Mouse (Mus musculus): Measurements from ENCODE around the gene Atg3.

Atg3 gene

DNA sequence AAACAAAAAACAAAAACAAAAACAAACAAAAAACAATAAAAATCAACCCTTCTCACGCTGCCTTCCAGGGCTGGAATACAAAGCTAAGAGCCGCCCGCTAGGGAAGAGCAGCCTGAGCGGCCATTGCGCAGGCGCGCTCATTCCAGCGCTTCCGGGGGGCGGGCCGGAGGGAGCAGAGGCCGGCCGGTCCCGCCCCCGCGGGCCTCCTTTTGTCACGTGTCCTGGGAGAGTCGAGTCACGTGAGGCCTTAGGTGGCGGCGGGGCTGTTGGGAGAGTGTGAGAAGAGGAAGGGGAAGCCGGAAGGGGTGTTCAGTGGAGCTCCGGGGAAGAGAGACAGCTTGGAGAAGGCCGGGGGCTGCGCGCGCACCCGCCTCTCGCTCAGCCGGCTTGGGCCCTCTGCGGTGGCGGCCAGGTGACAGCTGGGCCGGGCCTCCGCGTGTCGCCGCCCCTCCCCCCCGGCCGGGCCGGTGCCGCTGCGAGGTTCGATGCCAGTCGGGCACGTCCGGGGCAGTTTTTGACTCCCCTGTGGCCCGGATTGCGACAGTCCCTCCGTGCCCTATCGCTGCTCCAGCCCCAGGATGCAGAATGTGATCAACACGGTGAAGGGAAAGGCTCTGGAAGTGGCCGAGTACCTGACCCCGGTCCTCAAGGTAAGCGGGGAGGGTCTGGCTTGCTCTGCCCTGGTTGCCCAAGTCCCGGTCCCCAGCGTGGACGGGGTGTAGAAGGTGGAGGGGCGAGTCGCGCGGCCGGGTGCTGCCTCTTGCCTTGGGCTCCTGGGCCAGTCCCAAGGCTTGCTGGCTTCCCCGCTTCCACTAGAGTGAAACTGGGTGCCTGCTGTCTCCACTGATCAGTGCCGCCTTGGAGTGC, at the start of gene Atg3, which contains the start of gene Slc35a5:
Gene Atg3, plus strand, starts transcription at position 264 of the 867 bp plus-strand sequence.
Gene Slc35a5, minus strand, starts transcription at position 185 of the 867 bp plus-strand sequence.
- CTCF ChIA-PET: no interaction called here

DNA sequence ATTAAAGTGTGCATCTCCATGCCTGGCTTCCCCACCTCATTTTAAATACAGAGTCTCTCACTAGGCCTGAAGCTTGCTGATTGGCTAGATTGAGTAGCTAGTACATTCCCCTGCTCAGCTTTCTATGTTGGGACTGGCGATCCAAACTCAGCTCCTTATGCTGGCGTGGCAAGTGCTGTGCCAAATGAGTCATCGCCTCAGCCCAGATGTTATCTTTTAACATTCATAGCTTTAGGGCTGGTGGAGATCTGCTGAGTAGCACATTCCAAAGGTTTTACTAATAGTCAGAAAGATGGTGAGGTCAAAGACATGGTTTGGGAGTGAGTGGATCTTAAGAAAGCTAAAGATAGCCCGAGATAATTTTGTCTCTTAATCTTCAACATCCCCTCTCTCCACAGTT, 48.1 kb upstream of the Atg3 start:
- CTCF ChIA-PET: no interaction called here

DNA sequence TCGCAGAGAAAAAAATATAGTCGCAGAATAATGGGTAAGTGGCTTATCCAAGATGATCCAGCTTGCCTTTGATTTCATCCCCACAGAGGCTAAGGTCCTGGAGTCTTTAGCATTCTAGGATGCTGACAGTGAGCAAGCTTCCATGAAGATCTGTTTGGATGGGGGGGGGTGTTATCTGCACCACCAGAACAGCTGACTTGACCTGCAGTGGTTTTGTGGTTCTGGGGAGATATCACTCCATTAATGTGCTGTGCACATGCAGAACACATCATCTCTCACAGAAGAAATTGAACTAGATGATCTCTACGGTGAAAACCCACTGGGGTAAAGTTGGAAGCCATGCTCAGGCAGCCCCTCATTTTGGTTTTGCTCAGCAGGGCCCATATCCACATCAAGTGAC, 41.4 kb upstream of the Atg3 start:
- CTCF ChIA-PET: interaction anchor here (0.5 kb wide), 1 partner anchor 361 kb away, joined by 4 read pairs; no protein-coding TSS in a partner anchor

DNA sequence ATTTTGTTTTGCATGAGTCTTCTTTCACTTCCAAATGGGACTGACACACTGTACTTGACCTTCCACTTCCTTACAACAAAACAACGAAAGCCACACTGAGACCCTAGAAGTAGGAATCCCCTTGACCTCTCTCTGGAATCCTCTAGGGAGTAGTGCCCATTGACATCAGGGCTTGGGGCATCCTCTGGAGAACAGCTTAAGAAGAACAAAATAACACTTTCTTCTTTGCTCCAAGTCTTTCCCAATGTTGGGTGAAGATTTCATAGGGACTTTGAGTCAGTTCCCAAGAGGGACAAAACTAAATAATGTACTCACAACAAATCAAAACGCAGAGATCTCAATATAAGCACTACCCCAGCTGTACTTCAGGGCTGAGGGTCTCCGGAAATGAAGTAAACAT, 39.8 kb upstream of the Atg3 start:
- CTCF ChIA-PET: no interaction called here

DNA sequence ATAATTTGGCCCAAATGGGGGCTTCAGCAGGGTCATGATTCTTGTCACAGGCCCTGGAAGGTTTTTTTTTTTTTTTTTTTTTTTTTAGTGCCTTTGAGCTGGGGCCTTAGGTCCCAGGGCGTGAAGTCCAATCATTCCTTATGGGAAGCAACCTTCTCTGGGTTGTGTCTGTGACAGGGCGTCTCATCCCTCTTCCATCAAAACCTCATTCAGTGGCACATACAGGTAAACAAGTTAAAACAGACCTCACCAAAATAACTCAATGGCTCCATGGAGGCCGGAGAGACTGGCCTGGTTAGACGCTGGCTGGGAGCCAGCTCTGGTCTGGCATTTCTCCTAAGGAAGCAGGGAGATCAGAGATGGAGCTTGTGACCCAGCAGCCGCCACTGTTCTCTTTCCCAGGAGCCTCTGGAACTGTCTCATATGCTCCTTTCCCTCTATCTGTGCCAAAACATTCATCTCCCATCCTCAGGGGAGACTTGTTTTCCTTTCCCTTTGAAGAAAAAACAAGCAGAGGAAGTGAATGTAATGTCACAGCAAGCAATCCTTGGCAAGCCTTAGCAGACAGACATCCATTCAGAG, 37.6 kb upstream of the Atg3 start:
- CTCF ChIA-PET: interaction anchor here (0.6 kb wide), 1 partner anchor 20 kb away, joined by 6 read pairs; no protein-coding TSS in a partner anchor

DNA sequence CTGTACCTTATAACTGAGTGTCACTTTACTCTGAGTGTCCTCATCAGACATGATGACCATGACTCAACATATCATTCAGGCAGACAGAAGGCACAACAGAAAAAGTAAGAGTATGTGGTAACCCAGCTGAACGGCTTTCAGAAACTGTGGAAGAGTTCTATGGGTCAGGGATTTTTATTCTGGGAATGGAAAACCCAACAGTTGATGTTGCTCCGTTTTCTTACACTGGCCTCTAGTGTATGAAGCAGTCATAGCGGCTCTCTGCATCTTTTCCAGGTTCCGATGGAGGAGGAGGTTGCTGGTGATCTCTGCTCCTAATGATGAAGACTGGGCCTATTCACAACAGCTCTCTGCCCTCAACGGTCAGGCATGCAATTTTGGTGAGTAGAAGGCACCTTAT, 36.0 kb upstream of the Atg3 start:
- CTCF ChIA-PET: no interaction called here

DNA sequence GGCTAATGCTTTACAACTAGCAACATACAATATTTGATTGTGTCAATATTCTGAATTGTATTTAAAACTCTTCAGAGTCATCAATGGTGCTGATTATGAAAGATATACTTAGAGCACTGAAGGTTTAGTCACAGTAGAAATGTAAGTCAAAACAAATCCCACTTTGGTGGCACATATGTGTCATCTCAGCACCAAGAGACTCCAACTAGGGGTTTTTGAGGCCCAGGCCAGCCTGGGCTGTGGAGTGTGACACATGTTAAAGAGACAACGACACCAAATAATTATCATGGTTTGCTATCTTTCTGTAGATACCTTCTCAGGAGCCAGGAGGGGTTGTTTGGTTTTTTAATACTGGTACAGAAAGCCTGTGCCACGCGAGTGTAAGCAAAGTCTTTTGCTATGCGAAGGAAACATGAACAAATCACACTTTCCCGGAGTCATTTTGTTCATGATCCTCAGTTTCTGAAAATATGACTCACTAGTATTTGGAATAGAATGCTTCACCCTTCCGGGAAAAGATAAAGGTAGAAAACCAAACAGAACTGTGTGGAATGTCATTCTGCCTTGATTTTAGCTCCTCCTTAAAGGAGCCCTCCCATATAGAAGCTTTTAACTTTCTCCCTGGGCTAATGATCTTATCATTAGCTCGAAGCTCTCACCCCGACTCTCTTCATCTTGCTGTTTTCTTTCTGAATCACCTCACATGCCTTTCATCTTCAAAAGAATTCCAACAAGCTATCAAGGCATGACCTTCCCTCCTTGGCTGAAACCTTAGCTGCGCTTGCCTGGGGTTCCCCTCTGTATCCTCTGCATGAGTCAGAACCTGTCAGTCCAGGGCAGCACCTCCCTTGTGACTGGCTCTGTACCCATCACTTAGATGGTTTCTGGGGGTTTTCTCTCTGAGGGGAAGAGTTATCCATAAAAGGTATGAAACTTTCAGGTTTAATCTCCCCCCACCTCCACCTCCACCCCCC, 34.1 kb upstream of the Atg3 start:
- CTCF ChIA-PET: no interaction called here

DNA sequence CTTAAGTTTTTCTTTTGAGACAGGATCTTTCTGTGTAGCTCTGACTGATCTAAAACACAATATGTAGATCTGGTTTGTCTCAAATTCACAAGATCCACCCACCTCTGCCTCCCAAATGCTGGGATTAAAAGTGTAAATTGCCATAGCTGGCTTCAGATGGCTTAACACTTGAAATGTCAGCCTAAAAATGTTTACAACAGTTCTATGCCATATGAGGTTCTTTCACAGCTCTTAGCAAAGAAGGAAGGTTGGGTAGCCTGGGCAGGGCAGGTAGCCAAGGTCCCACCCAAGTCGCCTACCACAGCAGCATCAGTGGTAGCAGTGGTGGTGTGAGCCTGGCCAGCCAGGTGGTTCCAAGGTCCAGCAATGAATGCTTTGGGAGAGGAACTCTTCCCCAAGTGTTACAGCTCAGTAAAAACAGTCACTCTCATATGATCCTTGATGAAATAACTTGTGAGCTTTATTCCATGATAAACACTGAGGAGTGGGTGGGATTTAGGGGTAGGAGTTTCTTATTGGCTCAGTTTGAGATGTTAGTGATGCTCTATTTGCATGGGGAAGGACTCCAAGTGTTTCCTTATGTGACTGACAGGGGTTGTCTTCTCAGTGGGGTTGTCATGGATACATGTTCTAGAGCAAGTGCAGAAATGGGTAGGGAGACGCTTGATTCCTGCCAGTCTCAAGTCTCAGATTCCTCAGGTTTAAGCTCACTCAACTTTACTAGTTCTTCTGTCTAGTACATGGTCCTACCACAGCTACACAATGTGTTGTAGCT, 30.5 kb upstream of the Atg3 start:
- CTCF ChIA-PET: interaction anchor here (0.5 kb wide), 1 partner anchor 758 kb away, joined by 3 read pairs; no protein-coding TSS in a partner anchor

DNA sequence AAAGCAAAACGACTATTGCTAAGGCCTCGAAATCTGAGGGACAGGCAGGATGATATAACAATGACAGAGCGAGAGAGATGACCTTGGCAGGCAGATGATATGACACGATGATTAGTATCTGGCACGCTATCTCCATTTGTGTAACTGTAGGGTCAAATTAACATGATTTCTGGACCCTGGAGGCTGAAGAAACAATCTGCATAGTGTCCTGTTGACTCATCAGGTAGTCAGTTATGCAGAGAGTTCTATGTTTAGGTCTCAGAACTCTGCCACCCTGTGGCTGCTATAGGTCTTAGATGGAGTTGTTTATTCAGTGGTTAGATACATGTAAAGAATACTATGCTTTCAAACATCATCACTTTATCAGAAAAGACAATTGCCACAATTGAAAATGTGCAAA, 16.9 kb upstream of the Atg3 start:
- CTCF ChIA-PET: no interaction called here

DNA sequence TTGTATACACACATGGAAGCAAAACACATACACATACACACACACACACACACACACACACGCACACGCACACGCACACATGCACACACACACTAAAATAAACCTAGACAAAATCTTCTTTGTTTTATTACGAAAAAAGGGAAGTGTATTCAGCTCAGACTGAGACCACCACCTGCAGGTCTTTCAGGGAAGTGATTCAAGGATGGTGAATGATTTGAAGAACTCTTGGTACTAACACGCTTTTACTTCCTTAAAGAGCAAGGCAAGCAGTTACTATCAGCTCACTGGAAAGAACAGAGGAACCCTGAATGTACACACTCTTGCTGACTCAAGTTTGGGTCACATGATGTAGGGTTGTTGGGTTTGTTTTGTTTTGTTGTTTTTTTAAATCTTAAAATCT, 16.0 kb upstream of the Atg3 start:
- CTCF ChIA-PET: no interaction called here

DNA sequence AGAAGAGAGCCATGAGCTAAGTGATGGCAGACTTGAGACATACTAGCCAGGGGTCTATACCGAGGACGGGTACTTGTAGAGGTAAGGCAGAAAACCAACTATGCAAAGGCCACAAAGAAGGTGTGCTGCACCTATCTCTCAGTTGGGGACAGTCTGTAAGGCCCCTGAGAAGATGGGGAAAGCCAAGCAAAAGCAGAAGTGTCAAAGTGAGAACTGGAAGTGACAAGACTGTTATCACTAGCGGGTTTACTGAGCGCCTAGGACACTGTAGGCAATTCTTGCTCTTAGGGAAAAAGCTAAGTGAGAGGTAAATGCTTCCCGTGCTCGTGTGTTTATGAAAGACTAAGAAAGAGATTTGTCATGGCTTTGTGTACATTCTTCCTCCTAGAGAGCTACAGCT, 13.5 kb upstream of the Atg3 start:
- CTCF ChIA-PET: no interaction called here

DNA sequence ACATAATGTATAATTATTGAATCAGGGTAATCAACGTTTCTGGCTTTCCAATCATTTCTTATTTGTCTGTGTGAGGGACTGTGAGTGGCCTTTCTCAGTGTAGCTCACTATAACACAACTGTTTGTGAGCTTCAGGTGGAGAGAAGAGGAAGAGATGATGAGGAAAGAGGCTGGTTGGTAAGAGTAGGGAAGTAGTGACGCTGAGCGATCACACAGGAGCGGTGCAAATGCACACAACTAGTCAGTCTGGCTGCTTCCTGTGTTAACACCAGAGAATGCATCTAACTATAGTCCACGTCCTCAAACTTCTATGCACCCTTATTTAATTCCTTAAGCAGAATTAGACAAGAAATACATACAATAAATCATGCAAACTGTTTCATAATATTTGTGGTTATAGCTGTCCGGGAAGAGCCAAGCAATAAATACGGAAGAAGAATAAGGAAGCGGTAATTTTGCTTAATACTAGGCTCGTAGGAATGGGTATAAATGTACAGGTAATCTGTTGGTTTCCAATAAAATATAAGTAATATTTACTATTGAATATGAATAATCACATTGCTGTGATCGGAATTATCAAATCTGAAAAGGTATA, 10.0 kb upstream of the Atg3 start:
- CTCF ChIA-PET: no interaction called here

DNA sequence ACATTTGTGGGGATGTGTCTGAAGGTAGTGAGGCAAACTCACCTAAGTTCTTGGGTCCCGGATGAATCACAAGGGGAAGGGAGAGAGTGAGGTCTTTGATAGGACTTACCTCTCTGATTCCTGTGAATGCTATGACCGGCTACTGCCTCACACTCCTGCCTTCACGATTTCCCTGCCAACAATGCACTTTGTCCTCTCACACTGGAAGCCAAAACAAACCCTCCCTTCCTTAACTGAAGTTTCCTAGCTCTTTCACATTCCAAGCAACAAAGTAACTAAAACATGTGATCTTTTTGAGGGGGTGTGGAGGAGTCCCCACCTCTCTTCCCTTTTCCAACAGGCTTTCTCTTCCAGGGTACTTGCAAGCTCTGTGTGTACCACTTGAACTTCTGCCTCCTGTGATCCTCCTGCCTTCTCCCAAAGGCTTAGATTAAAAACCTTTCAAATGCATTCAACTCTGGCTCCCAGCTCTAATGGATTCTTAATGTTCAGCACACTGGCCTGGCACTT, 3.8 kb upstream of the Atg3 start:
- CTCF ChIA-PET: interaction anchor here (0.6 kb wide), 1 partner anchor 235 kb away, joined by 5 read pairs; no protein-coding TSS in a partner anchor

DNA sequence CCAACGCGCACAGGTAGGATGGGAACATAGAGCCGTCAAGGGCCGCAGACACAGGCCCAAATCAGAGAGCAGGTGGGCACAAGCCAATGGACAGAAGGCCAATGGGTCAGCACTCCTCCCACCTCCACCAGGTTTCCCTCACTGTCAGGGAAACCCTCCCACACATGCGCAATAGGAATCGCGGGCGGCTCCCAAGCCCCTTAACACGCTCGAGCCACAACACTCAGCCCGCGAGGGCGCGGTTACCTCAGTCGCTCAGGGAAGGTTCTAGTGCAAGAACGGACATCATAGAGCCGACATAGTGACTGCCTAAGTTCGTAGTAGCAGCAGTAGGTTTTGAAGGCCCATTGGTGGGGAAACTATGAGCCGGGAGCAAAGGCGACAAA, 456 bp upstream of the Atg3 start:
- CTCF ChIA-PET: no interaction called here

DNA sequence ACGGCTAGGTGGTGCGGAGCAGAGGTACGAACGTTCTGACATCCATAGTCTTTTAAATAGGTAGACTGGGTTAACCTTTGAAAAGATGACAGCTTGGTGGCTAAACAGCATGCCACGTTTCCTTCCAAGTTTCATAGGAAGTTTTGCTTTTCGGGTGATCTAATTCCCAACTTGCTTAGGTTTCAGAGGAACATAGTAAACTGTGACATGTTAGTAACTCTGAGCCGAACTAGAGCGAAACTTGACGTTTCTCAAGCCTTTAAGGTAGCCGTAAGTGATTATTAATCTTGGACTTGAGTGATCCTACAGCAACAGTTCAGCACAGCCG, 768 bp downstream of the Atg3 start:
- CTCF ChIA-PET: no interaction called here

DNA sequence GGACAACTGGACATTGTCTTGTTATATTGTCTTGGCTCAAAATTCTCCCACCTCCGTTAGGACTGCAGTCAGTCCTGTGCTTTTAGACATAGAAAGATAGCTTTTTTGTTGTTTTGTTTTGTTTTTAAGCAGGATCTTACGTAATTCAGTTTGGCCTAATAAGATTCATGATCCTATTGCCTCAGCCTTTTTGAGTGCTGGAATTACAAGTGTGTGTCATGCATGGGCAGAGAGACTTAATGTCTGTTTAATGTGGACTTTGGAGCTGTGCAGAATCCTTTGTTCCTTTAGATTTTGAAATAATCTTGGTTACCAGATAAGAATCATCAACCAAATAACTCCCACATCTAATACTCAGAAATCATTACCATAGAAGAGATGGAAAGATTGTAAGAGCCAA, 20.0 kb downstream of the Atg3 start:
- CTCF ChIA-PET: no interaction called here

DNA sequence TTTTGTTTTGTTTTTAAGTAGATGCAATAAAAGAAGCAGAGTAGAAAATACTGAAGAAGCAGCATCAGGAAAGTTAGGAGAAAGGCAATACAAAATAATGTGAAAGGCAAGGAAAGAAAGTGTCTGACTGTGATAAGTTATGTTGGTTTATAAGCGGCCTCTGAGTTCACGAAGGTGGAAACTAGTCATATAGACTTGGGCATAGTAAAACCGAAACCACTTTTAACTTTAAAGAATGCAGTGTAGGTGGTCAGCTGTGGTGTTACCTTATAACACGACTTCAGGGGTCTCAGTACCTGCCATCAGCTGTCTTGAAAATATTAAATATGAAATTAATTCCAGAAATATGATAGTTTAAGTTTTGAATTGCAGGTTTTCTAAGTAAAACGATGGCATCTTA, 23.2 kb downstream of the Atg3 start:
- CTCF ChIA-PET: no interaction called here

DNA sequence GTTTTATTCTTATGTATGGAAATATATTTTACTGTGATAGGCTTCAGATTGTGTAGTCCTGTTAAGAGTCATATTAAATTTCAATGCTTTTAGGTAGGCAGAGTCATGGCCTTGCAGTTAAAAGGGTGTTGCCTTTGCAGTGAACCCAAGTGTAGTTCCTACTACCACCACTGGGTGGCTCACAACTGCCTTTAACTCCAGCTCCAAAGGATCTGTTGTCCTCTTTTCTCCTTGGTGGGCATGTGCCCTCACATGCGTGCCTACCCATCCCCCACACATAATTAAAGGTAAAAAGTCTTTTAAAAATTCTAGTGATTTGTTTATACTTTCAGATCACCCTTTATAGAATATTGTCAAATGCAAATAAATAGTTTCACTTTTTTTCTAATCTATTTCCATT, 34.0 kb downstream of the Atg3 start:
- CTCF ChIA-PET: interaction anchor here (0.7 to 1.3 kb wide), 2 partner anchors 216 to 437 kb away, joined by 3 read pairs; partner anchors contain the start of gene Cd200

DNA sequence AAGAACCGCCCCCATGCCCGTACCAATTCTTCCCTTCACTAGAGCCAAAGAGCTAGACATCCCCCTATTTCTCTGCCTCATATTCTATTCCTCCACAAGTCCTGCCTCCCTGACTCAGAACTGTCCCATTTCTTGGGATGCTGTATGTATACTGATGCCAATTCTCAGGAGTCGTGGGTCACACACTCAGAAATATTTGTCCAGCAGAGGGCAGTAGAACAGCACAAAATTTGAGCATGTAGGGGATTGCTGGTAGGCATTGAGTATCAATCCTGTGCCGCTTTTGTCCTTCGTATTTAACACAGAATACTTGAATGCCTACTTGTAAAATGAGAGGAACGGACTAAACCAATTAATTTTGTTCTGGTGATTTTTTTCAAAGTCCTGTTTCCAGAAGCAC, 38.2 kb downstream of the Atg3 start:
- CTCF ChIA-PET: interaction anchor here (0.7 to 1.4 kb wide), 3 partner anchors 27 to 211 kb away, joined by 3 to 4 read pairs (median 3); partner anchors contain the start of gene Btla

DNA sequence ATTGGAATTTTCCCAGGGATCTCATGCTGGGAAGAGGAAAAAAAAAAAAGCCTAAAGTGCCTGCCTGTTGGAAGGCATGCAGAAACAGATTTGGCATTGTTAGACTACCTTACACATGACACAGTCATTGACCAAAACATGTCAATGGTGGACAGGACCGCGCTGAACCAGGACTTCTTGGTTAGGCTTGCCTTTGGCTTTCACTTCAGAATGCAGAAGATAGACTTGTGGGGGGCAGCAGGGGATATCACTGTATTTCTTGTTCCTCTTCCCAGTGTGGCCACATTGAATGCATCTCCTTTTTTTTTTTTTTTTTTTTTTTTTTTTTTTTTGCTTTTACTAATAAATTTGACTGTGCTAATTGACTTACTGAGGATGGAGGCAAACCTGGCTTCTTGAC, 42.8 kb downstream of the Atg3 start:
- CTCF ChIA-PET: interaction anchor here (0.6 kb wide), 1 partner anchor 932 kb away, joined by 11 read pairs; no protein-coding TSS in a partner anchor

DNA sequence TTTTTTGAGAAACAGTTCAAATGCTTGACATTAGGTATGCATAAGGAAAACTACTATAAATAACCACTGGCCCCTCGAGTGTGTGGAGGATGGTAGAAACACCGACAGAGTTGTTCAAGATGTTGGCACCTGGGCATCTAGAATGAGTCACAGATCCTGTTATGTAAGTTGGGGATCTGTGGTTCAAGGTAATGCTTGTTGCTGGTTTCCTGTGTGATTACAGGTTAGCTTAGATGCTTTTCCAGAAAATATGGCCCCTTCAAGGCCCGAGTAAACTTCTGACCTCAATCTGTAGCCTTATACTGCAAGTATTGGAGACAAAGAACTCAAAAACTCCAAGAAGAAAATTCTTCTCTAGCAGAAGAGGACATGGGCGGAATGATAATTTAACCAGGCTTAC, 45.9 kb downstream of the Atg3 start:
- CTCF ChIA-PET: no interaction called here

Measured in spleen, embryonic (tissue).